Mouse (Mus musculus): ENCODE measurements around the gene Prickle4. TPM values are rescaled to one million over a fixed set of nuclear protein-coding genes. Genes with fewer than 3 reads are reported as not detected.

Gene Prickle4
- polyA plus RNA-seq, 1 experiment from 2014 or later, result not detected

DNA sequence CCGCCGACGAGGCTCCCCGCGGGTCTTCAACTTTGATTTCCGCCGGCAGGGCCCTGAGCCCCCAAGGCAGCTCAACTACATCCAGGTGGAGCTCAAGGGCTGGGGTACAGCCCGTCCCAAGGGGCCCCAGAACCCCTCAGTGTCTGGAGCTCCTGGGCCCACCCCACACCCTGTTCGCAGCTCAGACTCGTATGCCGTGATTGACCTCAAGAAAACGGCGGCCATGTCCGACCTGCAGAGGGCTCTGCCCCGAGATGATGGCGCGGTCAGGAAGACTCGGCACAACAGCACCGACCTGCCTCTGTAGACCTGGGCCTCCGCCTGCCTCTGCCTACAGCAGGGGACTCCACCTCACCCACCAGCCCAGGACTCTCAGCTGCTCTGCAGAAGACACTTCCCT lies 9.0 kb upstream of the Prickle4 start:
- no peak for ATAC-seq (ENCODE audit: low read depth)
- 0 out of 2 replicates have a peak, but pooled peaks cover 5% of the 10 kb centered on the region for H3K36me3 ChIP-seq
- H3K4me1 ChIP-seq (replicated peaks), result peaks cover 14% of the 10 kb centered on the region
- H3K27ac ChIP-seq, result no peak overlapping the region
- 17% methylated on average over 20 of the region's 20 CpGs for WGBS (ENCODE audit: insufficient replicate concordance)
- no peak overlapping the region for H3K4me3 ChIP-seq (replicated peaks)
- no peak overlapping the region for H3K9ac ChIP-seq
- no peak overlapping the region for H3K4me2 ChIP-seq
- DNase-seq, result no peak
- peaks cover 69% of the 10 kb centered on the region for H3K27me3 ChIP-seq
- no peaks in the 10 kb centered on the region for H3K9me3 ChIP-seq (replicated peaks)

DNA sequence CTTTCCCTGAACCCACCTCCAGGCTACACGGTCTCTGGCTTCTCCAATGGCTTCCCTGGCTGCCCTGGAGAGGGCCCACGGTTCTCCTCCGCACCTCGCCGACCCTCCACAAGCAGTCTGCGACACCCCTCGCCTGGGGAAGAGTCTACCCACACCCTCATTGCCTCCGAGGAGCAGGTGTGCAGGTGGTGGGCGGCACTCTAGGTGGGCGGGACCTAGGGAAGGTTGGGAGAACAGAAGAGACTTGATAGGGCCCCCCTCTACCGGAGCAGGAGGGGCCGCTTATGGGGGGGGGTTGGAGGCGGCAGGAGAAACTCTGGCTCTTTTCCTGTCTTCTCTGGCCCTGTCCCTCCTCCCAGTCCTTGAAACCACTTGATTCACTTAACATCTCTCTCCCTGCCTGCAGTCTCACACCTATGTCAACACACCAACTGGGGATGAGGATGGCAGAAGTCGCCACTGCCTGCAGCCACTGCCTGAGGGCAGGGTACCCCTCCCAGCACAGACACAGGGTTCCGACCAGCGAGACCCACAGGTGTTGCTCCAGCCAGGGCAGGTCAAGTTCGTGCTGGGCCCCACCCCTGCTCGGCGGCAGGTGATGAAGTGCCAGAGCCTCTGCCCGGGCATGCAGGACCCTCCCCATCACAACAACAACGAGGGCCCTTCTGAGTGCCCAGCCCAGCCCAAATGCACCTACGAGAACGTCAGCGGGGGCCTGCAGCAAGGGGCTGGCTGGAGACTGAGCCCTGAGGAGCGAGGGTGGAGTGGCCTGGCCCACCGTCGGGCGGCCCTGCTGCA lies 8.2 kb upstream of the Prickle4 start:
- Histone ChIP-seq H3K4me3 (replicated peaks) (no peak overlapping the region), H3K4me1 (replicated peaks) (peaks cover 21% of the 10 kb centered on the region), H3K4me2 (no peak overlapping the region), H3K9me3 (replicated peaks) (no peaks in the 10 kb centered on the region), H3K27me3 (peaks cover 74% of the 10 kb centered on the region), H3K36me3 (0 out of 2 replicates have a peak, but pooled peaks cover 5% of the 10 kb centered on the region), H3K27ac (no peak overlapping the region), H3K9ac (no peak overlapping the region)
- ATAC-seq (ENCODE audit: low read depth) (no peak), DNase-seq (no peak)
- WGBS (ENCODE audit: insufficient replicate concordance), result 30% methylated on average over 28 of the region's 28 CpGs

- H3K4me2 ChIP-seq, result no peak overlapping the region
- WGBS (ENCODE audit: insufficient replicate concordance), result 64% methylated on average over 9 of the region's 9 CpGs
- H3K27ac ChIP-seq, result no peak overlapping the region
- peaks cover 21% of the 10 kb centered on the region for H3K4me1 ChIP-seq (replicated peaks)
- H3K27me3 ChIP-seq, result peaks cover 71% of the 10 kb centered on the region
- H3K36me3 ChIP-seq, result 0 out of 2 replicates have a peak, but pooled peaks cover 5% of the 10 kb centered on the region
- no peak overlapping the region for H3K4me3 ChIP-seq (replicated peaks)
- ATAC-seq (ENCODE audit: low read depth) (no peak), DNase-seq (no peak)
- H3K9me3 ChIP-seq (replicated peaks), result no peaks in the 10 kb centered on the region
- H3K9ac ChIP-seq, result no peak overlapping the region
These were observed 7.3 kb upstream of the Prickle4 start for GRCm38 (mm10) chr17:47701793-47702192.

DNA sequence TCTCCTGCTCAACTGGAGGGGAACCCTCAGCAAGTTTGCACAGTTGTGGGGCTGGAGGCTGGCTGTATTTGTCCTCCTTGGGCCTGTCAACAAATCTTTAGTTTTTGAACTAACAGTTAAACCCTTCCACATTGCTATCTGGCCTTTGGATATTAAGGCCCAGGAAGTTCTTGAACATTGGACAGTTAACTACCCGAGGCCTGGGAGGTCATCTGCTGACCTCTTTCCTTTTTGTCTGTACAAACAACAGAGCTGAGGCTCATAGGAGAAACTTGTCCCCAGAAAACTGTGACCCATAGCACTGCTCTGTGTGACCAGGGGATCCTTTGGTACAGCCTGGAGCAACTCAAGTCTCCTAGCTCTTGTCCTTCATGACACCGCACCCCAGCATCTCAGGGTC lies 4.5 kb upstream of the Prickle4 start:
- Histone ChIP-seq H3K4me1 (replicated peaks) (peaks cover 39% of the 10 kb centered on the region), H3K9me3 (replicated peaks) (no peaks in the 10 kb centered on the region), H3K27me3 (peaks cover 68% of the 10 kb centered on the region), H3K27ac (peak overlapping the region; percentile 36; the same call in 1 of the 2 replicates), H3K9ac (no peak overlapping the region), H3K4me3 (replicated peaks) (no peak overlapping the region), H3K4me2 (no peak overlapping the region), H3K36me3 (0 out of 2 replicates have a peak, but pooled peaks cover 5% of the 10 kb centered on the region)
- ATAC-seq (ENCODE audit: low read depth) (no peak), DNase-seq (no peak)
- WGBS (ENCODE audit: insufficient replicate concordance), result 57% methylated on average over 2 of the region's 2 CpGs

- Histone ChIP-seq H3K4me3 (replicated peaks) (no peak overlapping the region), H3K27me3 (peaks cover 67% of the 10 kb centered on the region), H3K9ac (no peak overlapping the region), H3K9me3 (replicated peaks) (no peaks in the 10 kb centered on the region), H3K36me3 (0 out of 2 replicates have a peak, but pooled peaks cover 4% of the 10 kb centered on the region), H3K27ac (0 out of 2 replicates have a peak overlapping the region, but pooled peaks have one; percentile 16), H3K4me1 (replicated peaks) (peaks cover 44% of the 10 kb centered on the region), H3K4me2 (no peak overlapping the region)
- 70% methylated on average over 10 of the region's 10 CpGs for WGBS (ENCODE audit: insufficient replicate concordance)
- DNase-seq (no peak), ATAC-seq (ENCODE audit: low read depth) (no peak)
These were observed 3.6 kb upstream of the Prickle4 start for GRCm38 (mm10) chr17:47698156-47698555.

GRCm38 (mm10) chr17:47695337-47695710 lies 788 bp upstream of the Prickle4 start:
- H3K4me1 ChIP-seq (replicated peaks), result peaks cover 43% of the 10 kb centered on the region
- peak overlapping the region; percentile 73 for H3K9ac ChIP-seq
- no peak overlapping the region for H3K27ac ChIP-seq
- DNase-seq (no peak), ATAC-seq (ENCODE audit: low read depth) (no peak)
- H3K27me3 ChIP-seq, result peaks cover 60% of the 10 kb centered on the region
- H3K36me3 ChIP-seq, result no peaks in the 10 kb centered on the region
- H3K4me2 ChIP-seq, result peak overlapping the region; percentile 91
- peak overlapping the region; percentile 69 for H3K4me3 ChIP-seq (replicated peaks)
- WGBS (ENCODE audit: insufficient replicate concordance), result under 1% methylated on average over 20 of the region's 23 CpGs
- H3K9me3 ChIP-seq (replicated peaks), result no peaks in the 10 kb centered on the region

GRCm38 (mm10) chr17:47694442-47694502 lies 264 bp downstream of the Prickle4 start, which contains the start of gene Gm21981:
Gene Gm21981, minus strand, starts transcription at chr17:47694455.
- peak within 1 kb of the TSS; percentile 73 for H3K9ac ChIP-seq
- no peaks in the 10 kb centered on the region for H3K9me3 ChIP-seq (replicated peaks)
- H3K27me3 ChIP-seq, result peaks cover 69% of the 10 kb centered on the region
- WGBS (ENCODE audit: insufficient replicate concordance), result 3% methylated on average over 3 of the region's 3 CpGs
- ATAC-seq (ENCODE audit: low read depth) (no peak), DNase-seq (no peak)
- peak within 1 kb of the TSS; percentile 91 for H3K4me2 ChIP-seq
- H3K27ac ChIP-seq, result peak within 1 kb of the TSS; percentile 29; the same call in 1 of the 2 replicates
- H3K36me3 ChIP-seq, result no peaks in the 10 kb centered on the region
- H3K4me3 ChIP-seq (replicated peaks), result peak within 1 kb of the TSS; percentile 69
- H3K4me1 ChIP-seq (replicated peaks), result peaks cover 40% of the 10 kb centered on the region

- H3K36me3 ChIP-seq, result no peaks in the 10 kb centered on the region
- WGBS (ENCODE audit: insufficient replicate concordance), result 43% methylated on average over 13 of the region's 13 CpGs
- peaks cover 69% of the 10 kb centered on the region for H3K27me3 ChIP-seq
- H3K27ac ChIP-seq, result no peak overlapping the region
- H3K4me2 ChIP-seq, result peak overlapping the region; percentile 91
- H3K4me1 ChIP-seq (replicated peaks), result peaks cover 42% of the 10 kb centered on the region
- DNase-seq (no peak), ATAC-seq (ENCODE audit: low read depth) (no peak)
- H3K9ac ChIP-seq, result peak overlapping the region; percentile 64
- H3K9me3 ChIP-seq (replicated peaks), result no peaks in the 10 kb centered on the region
- H3K4me3 ChIP-seq (replicated peaks), result peak overlapping the region; percentile 69
These were observed 680 bp downstream of the Prickle4 start for GRCm38 (mm10) chr17:47693671-47694441.

- H3K36me3 ChIP-seq, result no peaks in the 10 kb centered on the region
- no peak for ATAC-seq (ENCODE audit: low read depth)
- H3K4me2 ChIP-seq, result no peak overlapping the region
- DNase-seq, result no peak
- H3K9ac ChIP-seq, result no peak overlapping the region
- H3K9me3 ChIP-seq (replicated peaks), result no peaks in the 10 kb centered on the region
- peaks cover 51% of the 10 kb centered on the region for H3K4me1 ChIP-seq (replicated peaks)
- H3K4me3 ChIP-seq (replicated peaks), result no peak overlapping the region
- no peak overlapping the region for H3K27ac ChIP-seq
- peaks cover 53% of the 10 kb centered on the region for H3K27me3 ChIP-seq
- 77% methylated on average over 3 of the region's 3 CpGs for WGBS (ENCODE audit: insufficient replicate concordance)
These were observed 2.9 kb downstream of the Prickle4 start for GRCm38 (mm10) chr17:47691650-47692049.

- Histone ChIP-seq H3K4me1 (replicated peaks) (peaks cover 52% of the 10 kb centered on the region), H3K4me3 (replicated peaks) (no peak overlapping the region), H3K4me2 (peak overlapping the region; percentile 98; the same call in 1 of the 2 replicates), H3K27ac (no peak overlapping the region), H3K27me3 (peaks cover 35% of the 10 kb centered on the region), H3K9ac (no peak overlapping the region), H3K36me3 (peaks cover 13% of the 10 kb centered on the region), H3K9me3 (replicated peaks) (no peaks in the 10 kb centered on the region)
- WGBS (ENCODE audit: insufficient replicate concordance), result 81% methylated on average over 8 of the region's 8 CpGs
- DNase-seq (no peak), ATAC-seq (ENCODE audit: low read depth) (no peak)
These were observed 4.6 kb downstream of the Prickle4 start for GRCm38 (mm10) chr17:47689894-47690293.

GRCm38 (mm10) chr17:47688608-47689575 lies 5.6 kb downstream of the Prickle4 start, which contains the start of gene Frs3:
Gene Frs3, plus strand, starts transcription at chr17:47689030.
- ATAC-seq (ENCODE audit: low read depth) (peak; percentile 65), DNase-seq (peak; percentile 68)
- Histone ChIP-seq H3K27me3 (peaks cover 30% of the 10 kb centered on the region), H3K27ac (peak within 1 kb of the TSS; percentile 69), H3K4me1 (replicated peaks) (peaks cover 43% of the 10 kb centered on the region), H3K36me3 (peaks cover 23% of the 10 kb centered on the region), H3K4me2 (peak within 1 kb of the TSS; percentile 98), H3K9me3 (replicated peaks) (no peaks in the 10 kb centered on the region), H3K9ac (peak within 1 kb of the TSS; percentile 80), H3K4me3 (replicated peaks) (peak within 1 kb of the TSS; percentile 72)
- WGBS (ENCODE audit: insufficient replicate concordance), result 2% methylated on average over 58 of the region's 58 CpGs

Measured in liver, embryonic 13.5 days (tissue).